Mouse (Mus musculus) WW6 (cell line): ENCODE measurements around the gene Eml1.

Experiments used
- DNase-seq: peaks from one replicate; pipeline ENCODE4 v3.0.0-alpha.2; 2013; ENCODE audit warnings: low read depth, low spot score

Eml1 gene

DNA sequence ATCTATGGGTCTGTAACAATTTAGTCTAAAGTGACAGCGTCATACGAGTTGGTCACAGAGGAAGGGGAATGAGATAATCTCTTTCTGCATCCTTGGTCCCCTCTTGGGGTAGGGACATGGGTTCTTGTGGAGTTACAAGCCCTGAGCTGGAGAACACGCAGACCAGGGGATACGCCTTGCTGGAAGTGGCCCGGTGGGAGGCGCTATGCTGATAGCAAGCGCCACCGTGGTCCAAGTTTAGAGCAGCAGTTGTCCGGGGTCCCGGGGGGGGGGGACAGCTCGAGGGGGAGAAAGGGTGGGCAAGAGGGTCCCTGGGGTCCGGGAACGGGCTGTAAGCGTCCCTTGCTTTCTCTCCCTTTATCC is 51.7 kb downstream of the Eml1 start:
- DNase-seq = peak; percentile 22

DNA sequence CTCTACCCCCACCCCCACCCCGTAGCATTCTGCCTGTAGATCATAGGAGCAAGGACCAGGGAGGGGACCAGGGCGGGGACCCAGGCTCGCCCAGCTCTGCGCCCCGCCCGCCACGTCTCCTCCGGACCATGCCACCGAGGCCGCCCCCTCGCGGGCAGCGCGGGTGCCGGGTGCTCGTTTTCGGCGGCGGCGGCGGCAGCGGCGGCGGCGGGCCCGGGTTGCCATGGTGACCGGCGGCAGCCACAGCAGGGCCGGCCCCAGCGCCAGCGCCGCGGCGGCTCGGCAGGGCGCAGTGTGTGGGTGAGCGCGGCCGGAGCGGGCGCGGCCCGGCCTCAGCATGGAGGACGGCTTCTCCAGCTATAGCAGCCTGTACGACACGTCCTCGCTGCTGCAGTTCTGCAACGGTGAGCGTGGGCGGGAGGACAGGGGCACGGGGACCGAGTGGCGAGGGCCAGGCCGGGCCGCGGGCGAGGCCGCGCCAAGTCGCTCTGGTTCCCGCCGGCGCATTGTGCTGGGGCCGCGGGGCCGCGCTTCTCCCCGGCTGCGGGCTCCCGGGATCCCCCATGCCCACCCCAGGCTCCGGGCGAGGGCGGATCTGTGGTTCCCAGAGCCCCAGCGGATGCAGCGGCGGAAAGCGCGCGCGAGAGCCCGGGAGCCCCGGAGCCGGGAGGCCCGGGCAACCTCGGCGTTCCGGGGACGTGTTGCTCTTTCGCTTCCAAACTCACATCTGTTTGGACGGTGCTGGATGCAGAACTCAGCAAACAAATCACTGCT is 52.3 kb downstream of the Eml1 start:
- peak; percentile 26 for DNase-seq

DNA sequence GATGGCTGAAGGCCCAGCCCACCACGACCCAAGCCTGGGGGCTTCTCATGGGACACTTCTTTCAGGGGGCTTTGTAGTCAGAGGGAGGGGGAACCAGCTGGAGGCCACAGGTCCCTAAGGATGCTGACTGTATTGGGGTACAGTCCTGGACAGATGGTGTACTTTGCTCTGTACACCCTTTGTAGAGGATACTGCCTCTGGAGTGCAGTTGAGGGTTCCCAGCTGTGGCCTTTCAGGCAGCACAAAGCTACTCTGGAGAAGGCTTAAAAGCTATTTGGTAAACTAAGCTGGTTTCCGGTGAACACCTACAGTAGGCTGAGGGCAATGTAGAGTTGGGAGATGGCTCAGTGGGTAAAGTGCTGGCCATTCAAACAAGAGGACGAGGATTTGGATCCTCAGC is 60.2 kb downstream of the Eml1 start:
- no peak for DNase-seq

DNA sequence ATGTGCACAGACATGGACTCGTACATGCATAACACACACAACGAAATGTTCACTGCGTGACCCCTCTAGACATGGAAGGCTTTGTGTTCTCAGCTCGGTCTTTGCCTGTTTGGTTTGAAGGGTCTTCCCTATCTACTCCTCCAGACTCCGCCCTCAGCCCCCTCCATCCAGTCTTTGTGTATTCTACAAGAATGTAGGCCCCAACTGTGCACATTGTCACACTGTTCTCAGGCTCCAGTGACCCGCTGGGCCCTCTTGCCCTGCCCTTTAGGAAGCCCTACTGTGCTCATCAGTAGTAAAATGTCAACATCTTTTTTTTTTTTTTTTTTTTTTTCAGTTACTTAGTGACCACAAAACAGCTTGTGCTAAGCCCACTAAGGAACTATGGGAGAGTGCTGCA is 61.0 kb downstream of the Eml1 start:
- no peak for DNase-seq

DNA sequence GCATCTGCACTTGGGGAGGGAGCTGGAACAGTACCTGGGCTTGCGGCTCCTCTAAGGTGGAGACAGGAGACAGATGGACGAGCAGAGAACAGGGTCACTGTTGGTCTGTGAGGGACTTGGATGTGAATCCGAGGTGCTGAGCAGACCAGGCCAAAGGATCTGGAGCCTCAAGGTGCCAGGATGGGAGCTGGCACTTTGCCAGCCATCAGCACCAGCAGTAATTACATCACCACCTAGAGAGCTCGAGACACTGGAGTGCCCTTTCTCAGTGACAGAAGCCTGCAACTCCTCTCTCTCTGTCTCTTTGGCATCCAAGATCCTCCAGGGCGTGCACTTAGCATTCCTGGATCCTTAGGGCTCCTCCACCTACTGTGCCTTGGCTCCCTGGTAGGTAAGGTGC is 61.8 kb downstream of the Eml1 start:
- no peak for DNase-seq

DNA sequence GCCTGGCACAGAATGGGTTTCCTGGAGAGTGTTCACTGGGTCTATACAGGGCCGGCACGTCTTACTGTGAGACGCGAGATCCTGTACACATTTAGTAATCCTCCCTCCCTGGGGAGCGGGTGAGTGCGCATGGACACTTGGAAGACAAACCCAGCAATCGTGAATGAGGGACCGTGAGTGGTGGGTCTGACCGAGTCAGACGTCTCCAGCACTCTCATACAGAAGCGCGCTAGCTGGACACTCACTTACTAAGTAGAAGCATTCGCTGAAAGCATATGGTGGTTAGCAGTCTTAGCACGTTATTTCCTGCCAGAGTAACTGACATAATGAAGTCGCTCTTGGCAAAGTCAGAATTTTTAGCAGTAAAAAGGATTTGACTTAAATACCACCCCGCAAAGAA is 62.3 kb downstream of the Eml1 start:
- DNase-seq = no peak

DNA sequence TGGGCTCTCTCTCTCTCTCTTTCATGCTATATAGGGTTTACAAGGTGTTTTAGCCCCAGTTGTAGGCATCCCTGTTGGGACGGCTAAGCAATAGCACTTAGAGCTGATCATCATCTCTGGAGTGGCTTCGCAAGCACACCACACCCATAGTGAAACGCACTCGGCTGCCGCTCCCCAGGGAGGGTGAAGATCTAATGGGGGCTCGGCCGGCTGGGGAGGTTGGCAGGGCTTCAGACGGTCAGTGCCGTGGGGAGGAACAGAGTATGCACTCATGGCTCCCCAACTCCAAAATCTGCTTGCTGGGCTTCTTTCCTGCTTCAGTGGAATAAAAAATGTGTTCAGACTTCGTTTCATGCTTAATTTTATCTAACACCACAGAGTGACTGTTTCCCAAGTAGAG is 62.7 kb downstream of the Eml1 start:
- no peak for DNase-seq

DNA sequence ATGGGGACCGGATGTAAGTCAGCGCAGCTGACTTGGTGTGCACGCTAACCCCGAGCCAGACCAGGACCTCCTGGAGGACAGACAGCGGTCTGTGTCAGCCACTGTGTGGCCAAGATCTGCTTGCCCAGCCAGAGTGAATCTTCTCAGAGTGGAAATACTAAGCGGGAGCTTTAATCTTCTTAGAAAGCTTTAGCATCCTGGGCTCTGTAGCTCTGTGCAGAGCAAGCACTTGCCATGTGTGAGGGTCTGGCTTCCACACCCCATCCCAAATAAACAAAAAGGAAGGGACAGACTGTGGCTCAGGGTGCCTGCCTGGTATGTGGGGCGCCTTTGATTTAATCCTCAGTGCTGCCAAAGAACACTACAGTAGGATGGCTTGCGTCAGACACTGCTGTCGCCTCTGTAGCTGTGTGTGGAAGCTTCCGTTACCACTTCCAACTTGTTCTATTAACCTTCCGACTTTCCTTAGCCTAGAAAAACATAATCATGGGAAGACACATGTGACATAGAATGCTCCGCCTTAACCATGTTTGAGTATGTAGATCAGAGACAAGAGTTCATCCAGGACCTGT is 64.8 kb downstream of the Eml1 start:
- DNase-seq = no peak

DNA sequence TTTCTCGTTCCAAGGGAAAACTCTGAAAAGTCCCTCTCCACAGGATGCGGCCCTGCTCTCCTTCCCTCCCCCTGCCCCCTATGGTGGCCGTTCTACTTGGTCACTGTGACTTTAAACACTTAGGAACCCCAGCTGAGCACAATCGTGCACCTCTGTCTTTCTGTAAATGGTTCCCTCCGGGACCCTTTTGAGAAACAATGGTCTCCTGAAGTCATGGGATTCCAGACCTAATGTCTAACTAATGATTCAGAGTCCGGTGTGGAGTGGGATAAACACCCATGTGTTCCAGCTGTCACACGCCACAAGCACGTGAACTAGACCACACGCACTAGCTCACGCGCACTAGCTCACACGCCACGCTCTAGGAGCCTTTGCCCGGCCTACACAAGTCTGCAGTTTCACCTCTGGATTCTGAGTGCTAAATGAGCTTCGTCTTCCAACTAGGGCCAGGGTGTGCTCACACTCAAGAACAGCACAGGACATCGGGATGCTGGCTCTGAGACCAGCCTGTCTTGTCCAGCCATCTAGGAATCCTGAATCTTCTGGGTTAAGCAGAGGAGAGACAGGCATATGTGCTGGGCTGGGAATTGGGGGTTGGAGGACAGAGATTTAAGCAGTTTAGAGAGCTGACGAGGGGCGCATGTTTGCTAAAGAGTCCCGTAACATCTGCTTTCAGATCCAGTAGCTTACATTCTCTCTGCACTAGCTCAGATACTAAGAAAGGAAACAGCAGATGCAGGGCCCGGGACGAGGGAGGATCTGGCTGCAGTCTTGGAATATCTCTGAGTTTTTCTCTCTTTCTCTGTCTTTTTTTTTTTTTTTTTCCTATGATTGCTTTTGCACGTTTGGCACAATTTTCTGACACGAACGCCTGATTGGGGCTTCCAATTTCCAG is 65.5 kb downstream of the Eml1 start:
- no peak for DNase-seq

DNA sequence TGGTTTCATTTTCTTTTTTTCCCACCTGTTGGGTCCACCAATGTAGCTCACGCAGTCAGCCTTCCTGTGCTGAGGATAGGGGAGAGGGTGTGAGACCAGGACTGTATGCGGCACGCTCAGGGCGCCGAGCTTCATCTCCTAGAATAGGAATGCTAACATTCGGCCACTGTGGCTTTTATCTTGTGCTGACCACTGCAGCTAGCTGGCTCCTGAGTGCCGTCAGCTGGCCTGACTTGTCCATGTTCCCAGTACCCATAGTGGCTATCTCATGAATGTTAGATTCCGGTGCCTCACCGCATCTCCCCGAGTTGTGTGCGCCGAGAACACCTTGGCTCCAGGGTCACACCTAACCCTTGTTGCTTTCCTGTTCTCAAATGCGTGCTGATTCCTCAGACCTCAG is 66.7 kb downstream of the Eml1 start:
- no peak for DNase-seq

DNA sequence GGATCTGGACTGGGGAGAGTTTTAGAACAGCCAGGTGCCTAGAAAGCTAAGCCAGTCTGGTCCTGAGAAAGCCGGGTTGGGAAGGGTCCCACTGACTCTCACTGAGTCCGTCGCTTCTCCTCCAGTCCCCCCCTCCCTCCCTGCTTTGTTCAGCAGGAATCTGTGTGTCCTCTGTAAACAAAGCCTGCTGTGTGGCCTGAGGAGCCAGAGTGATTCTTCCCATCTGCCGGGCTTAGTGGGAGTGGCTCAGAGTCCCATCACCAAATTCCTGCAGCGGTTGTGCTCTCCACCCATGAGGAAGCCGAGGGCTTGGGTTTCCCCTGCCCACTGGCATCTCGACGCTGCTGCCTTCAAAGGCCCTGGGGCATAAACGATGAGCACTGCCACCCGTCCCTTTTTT is 72.5 kb downstream of the Eml1 start:
- peak; percentile 24 for DNase-seq

DNA sequence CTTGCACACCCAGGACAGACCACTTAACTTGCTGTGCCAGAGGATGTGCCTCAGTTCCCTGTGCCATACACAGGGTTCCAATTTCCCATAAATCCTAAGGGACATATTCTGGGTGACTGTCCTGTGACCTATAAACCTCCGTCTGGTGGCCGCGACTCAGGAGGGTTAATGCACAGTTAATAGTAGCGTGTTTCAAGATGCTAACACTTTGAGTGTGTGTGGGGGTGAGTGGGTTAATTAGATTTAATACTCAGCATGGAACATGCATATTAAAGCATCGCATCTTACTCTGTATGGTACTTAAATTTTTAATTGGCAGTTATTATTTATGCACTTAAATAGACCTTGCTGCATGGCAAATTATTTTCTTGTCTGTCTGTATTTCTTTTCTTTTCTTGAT is 73.0 kb downstream of the Eml1 start:
- no peak for DNase-seq

DNA sequence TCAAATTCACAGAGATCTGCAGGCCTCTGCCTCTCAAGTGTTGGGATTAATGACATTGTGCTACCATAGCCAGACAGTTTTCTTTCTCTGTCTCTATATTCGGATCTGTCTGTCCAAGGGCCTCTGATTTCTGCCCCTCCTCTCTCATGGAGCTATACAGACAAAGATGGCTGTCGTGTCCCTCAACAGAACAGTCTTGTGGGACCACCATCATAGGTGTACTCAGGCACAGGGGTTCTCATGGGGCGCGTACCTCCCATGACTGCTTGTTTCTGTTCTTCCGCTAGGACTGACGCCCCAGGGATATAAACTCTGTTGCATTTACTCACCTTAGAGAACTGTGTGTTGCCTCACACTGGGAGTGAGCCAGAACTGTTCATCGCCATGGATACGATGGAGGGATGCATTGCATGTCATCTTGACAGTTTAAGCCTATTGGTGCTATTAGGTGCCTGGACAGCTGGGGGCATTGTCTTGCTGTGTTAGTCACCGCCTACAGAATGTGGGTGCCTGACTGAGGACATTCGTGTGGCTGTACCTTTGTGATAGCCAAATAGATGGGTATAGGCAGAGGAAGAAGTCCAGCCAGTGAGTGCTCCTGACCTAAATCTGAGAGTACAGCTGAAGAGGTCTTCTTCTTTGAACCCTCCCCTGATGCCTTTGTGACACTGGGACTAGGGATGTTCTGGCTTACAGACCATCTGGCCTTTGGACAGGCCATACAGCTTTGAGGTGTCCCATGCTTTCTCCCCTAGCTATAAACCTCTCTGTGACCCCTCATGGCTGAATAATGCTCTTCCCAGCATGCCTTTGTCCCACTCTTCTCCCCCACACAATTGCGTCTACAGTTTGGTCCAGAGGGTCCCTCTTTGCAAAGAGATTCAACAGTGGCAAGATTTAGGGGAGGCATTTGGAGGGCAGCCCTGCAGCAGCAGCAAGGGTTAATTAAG is 73.7 kb downstream of the Eml1 start:
- no peak for DNase-seq

DNA sequence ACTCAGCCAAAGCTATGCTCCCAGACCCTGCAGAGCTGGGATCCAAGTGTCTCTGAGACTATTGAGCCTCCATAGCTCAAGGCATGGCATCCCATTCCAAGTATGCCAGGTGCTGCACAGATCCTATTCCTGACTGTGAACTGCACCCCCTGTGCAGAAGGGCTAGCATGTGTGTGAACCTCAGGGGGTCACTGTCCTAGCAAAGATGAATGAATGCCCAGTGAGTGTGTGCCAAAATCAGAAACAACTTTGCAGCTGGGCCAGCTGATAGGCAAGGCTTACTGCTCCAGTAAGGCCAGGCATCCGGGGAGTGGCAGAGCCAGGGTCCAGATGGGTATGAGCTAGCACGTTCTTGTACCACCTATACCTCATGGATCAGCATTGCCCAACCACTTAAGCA is 76.0 kb downstream of the Eml1 start:
- DNase-seq = no peak

DNA sequence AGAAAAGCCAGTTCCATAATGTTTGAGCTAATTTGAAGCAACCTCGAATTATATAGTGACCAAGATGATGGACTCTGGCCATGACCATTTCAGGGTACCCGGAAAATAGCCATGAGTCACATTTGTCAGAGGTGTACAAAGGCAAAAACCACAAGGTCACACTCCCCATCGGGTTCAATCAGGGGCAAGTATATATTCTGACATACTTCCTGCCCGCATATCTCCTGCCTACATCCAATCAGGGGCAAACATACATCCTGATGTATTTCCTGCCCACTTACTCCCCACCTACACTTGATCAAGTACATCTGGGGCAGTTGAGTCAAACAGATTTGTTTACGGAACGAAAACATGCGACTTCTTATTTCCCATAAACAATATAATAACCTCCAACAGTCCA is 77.6 kb downstream of the Eml1 start:
- DNase-seq = no peak

DNA sequence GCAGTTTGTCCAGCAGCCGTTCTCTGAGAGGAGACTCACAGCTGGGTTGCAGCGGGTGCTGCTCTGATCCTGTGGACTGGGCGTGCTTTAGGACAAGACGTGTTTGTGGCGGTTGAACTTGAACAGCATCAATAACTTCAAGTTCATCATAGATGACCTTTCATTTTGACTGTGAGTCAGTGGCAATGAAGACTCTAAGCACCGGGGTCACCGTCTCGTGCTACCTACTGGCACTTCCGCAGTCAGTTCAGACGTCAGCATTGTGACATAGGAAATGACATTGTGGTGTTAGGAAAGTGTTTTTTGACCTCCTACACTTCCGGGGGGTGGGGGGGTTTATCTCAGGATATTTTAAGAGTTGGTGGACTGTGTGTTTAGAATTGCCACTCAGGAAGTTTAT is 79.2 kb downstream of the Eml1 start:
- DNase-seq = no peak

DNA sequence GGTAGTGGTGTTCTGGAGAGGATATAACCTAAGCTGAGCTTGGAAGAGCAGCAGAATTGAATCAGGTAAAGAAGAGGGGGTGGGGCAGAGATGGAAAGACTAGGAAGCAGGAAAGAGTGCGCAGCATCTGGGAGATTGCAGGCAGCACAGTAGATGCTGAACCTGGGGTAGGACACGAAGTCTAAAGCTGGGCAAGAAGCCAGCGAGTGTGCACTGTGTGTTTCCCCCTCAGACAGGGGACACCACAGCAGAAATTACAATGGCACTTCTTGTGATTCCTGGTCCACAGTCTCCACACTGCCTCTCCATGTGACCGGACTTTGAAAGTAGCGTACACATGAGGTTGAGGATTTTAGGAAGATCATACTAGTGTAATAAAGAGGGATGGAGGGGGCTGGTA is 79.8 kb downstream of the Eml1 start:
- DNase-seq = no peak

DNA sequence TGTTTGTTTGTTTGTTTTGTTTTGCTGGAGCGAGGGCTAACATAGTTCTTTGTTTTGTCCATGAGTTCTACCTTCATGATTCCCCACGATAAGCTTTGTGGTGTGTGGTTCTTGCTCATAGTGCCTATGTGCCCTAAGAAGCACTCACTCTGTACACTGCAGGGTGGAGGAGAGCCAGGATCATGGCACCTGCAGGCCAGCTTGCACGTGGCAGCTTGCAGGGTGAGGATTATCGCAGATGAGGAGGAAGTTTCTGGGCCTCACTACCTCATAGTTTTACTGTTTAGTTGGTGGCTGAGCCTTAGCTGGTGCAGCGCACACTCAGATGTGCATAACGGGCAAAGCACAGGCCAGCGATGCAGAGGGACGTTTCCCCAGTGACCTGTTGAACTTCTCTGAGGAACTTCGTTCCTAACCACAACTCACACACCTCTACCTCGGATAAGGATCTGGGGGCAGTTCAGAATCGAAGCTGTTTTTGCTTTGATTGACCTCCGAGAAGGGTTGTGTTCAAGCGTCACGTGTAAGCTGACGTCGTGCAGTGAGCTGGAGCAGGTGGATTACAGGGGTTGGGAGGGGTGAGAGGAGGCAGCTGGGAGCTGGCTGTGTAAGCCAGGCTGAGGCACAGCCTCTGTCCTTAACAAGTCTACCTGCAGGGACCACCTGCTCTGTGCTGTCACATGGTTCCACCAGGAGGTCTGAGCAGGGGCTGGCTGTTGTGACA is 81.6 kb downstream of the Eml1 start:
- no peak for DNase-seq

DNA sequence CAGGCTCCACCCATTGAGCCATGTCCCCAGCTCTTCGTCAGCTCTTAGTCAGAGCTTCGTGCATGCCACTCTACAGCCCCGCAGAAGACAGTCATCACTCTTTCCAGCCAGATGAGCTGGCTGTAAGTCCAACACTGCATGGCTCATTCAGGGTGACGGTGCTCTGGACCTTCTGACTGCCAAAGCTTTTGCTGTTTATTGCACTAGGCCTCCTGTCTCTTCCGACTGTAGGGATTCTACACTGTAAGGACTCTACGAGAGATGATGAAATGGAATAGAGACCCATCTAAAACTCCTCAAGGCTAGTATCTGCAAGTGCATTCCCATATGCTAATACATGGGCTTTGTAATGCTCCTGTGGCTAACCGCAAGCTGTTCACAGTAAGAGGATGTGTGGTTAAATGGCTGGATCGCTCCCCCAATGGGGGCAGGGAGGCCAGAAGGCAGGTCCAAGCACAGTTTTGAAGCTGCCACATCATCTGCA is 82.8 kb downstream of the Eml1 start:
- no peak for DNase-seq

DNA sequence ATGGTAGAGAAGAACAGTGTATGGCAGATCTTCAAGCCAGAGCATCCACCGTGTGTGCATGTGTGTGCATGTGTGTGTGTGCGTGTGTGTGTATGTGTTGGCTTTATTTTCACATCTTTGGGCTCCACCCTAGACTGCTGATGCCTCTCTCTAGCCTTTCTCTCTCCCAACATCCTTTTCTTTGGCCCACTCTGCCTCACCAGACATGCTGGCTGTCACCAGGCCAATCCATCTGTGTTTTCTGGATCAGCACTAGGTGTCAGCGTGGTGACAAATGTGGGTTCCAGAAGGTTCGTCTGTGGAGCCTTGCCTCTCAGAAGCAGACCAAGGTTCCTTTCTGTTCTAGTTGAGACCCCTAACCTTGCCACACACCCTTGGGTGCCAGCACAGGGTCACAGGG is 84.2 kb downstream of the Eml1 start:
- DNase-seq = no peak

DNA sequence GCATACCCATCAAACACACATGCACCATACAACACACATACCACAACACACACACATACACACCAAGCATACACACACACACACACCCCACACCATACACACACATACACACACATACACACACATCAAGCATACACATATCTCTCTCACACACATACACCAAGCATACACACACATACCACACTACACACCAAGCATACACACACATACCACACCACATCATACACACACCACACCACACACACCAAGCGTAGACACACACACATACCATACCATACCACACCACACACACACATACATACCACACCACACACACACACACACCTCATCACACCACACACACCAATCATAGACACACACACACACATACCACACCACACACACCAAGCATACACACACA is 102.1 kb downstream of the Eml1 start:
- no peak for DNase-seq
